Mouse (Mus musculus): ENCODE measurements around the gene Mfrp. TPM values are rescaled to one million over a fixed set of nuclear protein-coding genes. Genes with fewer than 3 reads are reported as not detected.

The Mfrp gene
- polyA plus RNA-seq, 1 experiment from 2014 or later, result not detected

GRCm38 (mm10) chr9:44086960-44087359, 14.6 kb upstream of the Mfrp start:
- DNase-seq (no peak), ATAC-seq (ENCODE audit: low read depth) (no peak)
- Histone ChIP-seq H3K27ac (no peak overlapping the region), H3K27me3 (peaks cover 60% of the 10 kb centered on the region), H3K4me3 (replicated peaks) (no peak overlapping the region), H3K4me1 (replicated peaks) (peaks cover 53% of the 10 kb centered on the region), H3K36me3 (0 out of 2 replicates have a peak, but pooled peaks cover 4% of the 10 kb centered on the region), H3K9ac (no peak overlapping the region), H3K4me2 (no peak overlapping the region), H3K9me3 (replicated peaks) (no peaks in the 10 kb centered on the region)
- 61% methylated on average over 10 of the region's 10 CpGs for WGBS (ENCODE audit: insufficient replicate concordance)

- Histone ChIP-seq H3K9me3 (replicated peaks) (no peaks in the 10 kb centered on the region), H3K9ac (no peak overlapping the region), H3K4me1 (replicated peaks) (peaks cover 53% of the 10 kb centered on the region), H3K27me3 (peaks cover 51% of the 10 kb centered on the region), H3K27ac (no peak overlapping the region), H3K4me3 (replicated peaks) (no peak overlapping the region), H3K36me3 (0 out of 2 replicates have a peak, but pooled peaks cover 7% of the 10 kb centered on the region), H3K4me2 (no peak overlapping the region)
- ATAC-seq (ENCODE audit: low read depth) (no peak), DNase-seq (no peak)
- WGBS (ENCODE audit: insufficient replicate concordance), result 24% methylated on average over 15 of the region's 15 CpGs
Measured at GRCm38 (mm10) chr9:44087761-44088455, 13.6 kb upstream of the Mfrp start.

- no peaks in the 10 kb centered on the region for H3K9me3 ChIP-seq (replicated peaks)
- no peak overlapping the region for H3K4me3 ChIP-seq (replicated peaks)
- no peak overlapping the region for H3K9ac ChIP-seq
- H3K27ac ChIP-seq, result no peak overlapping the region
- no peak for DNase-seq
- H3K4me2 ChIP-seq, result peak overlapping the region; percentile 23; the same call in 1 of the 2 replicates
- WGBS (ENCODE audit: insufficient replicate concordance), result 20% methylated on average over 12 of the region's 12 CpGs
- H3K27me3 ChIP-seq, result peaks cover 40% of the 10 kb centered on the region
- no peak for ATAC-seq (ENCODE audit: low read depth)
- H3K36me3 ChIP-seq, result 0 out of 2 replicates have a peak, but pooled peaks cover 7% of the 10 kb centered on the region
- peaks cover 47% of the 10 kb centered on the region for H3K4me1 ChIP-seq (replicated peaks)
Measured at GRCm38 (mm10) chr9:44088877-44089608, 12.5 kb upstream of the Mfrp start.

- H3K4me2 ChIP-seq, result no peak overlapping the region
Measured at GRCm38 (mm10) chr9:44093612-44094503, 7.7 kb upstream of the Mfrp start.

GRCm38 (mm10) chr9:44094737-44095136, 6.8 kb upstream of the Mfrp start:
- Histone ChIP-seq H3K36me3 (0 out of 2 replicates have a peak, but pooled peaks cover 7% of the 10 kb centered on the region), H3K9me3 (replicated peaks) (no peaks in the 10 kb centered on the region), H3K27me3 (no peaks in the 10 kb centered on the region), H3K4me3 (replicated peaks) (no peak overlapping the region), H3K4me2 (no peak overlapping the region), H3K4me1 (replicated peaks) (peaks cover 9% of the 10 kb centered on the region; the same call in 1 of the 2 replicates), H3K9ac (no peak overlapping the region), H3K27ac (no peak overlapping the region)
- ATAC-seq (ENCODE audit: low read depth) (no peak), DNase-seq (no peak)
- 36% methylated on average over 3 of the region's 3 CpGs for WGBS (ENCODE audit: insufficient replicate concordance)

More at GRCm38 (mm10) chr9:44093612-44094503, 7.7 kb upstream of the Mfrp start:
- Histone ChIP-seq H3K9ac (no peak overlapping the region), H3K4me3 (replicated peaks) (no peak overlapping the region), H3K4me1 (replicated peaks) (peaks cover 15% of the 10 kb centered on the region; the same call in 1 of the 2 replicates), H3K27ac (no peak overlapping the region), H3K27me3 (no peaks in the 10 kb centered on the region), H3K36me3 (0 out of 2 replicates have a peak, but pooled peaks cover 7% of the 10 kb centered on the region), H3K9me3 (replicated peaks) (no peaks in the 10 kb centered on the region)
- 54% methylated on average over 24 of the region's 24 CpGs for WGBS (ENCODE audit: insufficient replicate concordance)
- no peak for ATAC-seq (ENCODE audit: low read depth)
- DNase-seq, result no peak

- H3K9me3 ChIP-seq (replicated peaks), result no peaks in the 10 kb centered on the region
- 0 out of 2 replicates have a peak, but pooled peaks cover 7% of the 10 kb centered on the region for H3K36me3 ChIP-seq
- no peak for DNase-seq
- H3K27me3 ChIP-seq, result no peaks in the 10 kb centered on the region
- H3K27ac ChIP-seq, result no peak overlapping the region
- H3K4me3 ChIP-seq (replicated peaks), result no peak overlapping the region
- H3K4me1 ChIP-seq (replicated peaks), result peaks cover 5% of the 10 kb centered on the region; the same call in 1 of the 2 replicates
- WGBS (ENCODE audit: insufficient replicate concordance), result 80% methylated on average over 9 of the region's 9 CpGs
- H3K9ac ChIP-seq, result no peak overlapping the region
- ATAC-seq (ENCODE audit: low read depth), result no peak
- no peak overlapping the region for H3K4me2 ChIP-seq
Measured at GRCm38 (mm10) chr9:44095781-44096180, 5.7 kb upstream of the Mfrp start.

- DNase-seq, result no peak
- 67% methylated on average over 9 of the region's 9 CpGs for WGBS (ENCODE audit: insufficient replicate concordance)
- no peak overlapping the region for H3K9ac ChIP-seq
- no peaks in the 10 kb centered on the region for H3K27me3 ChIP-seq
- no peak overlapping the region for H3K4me3 ChIP-seq (replicated peaks)
- ATAC-seq (ENCODE audit: low read depth), result no peak
- no peak overlapping the region for H3K27ac ChIP-seq
- peaks cover 5% of the 10 kb centered on the region; the same call in 1 of the 2 replicates for H3K4me1 ChIP-seq (replicated peaks)
- 0 out of 2 replicates have a peak, but pooled peaks cover 4% of the 10 kb centered on the region for H3K36me3 ChIP-seq
- H3K4me2 ChIP-seq, result no peak overlapping the region
- H3K9me3 ChIP-seq (replicated peaks), result no peaks in the 10 kb centered on the region
Measured at GRCm38 (mm10) chr9:44096536-44096935, 5.0 kb upstream of the Mfrp start.

GRCm38 (mm10) chr9:44104881-44105280, 3.4 kb downstream of the Mfrp start:
- H3K9me3 ChIP-seq (replicated peaks), result no peaks in the 10 kb centered on the region
- WGBS (ENCODE audit: insufficient replicate concordance), result 86% methylated on average over 7 of the region's 7 CpGs
- H3K9ac ChIP-seq, result no peak overlapping the region
- DNase-seq (no peak), ATAC-seq (ENCODE audit: low read depth) (no peak)
- H3K27me3 ChIP-seq, result no peaks in the 10 kb centered on the region
- H3K4me3 ChIP-seq (replicated peaks), result no peak overlapping the region
- peaks cover 53% of the 10 kb centered on the region for H3K36me3 ChIP-seq
- peaks cover 35% of the 10 kb centered on the region for H3K4me1 ChIP-seq (replicated peaks)
- no peak overlapping the region for H3K4me2 ChIP-seq
- no peak overlapping the region for H3K27ac ChIP-seq

- H3K27ac ChIP-seq, result no peak overlapping the region
- no peak overlapping the region for H3K4me2 ChIP-seq
- H3K4me3 ChIP-seq (replicated peaks), result no peak overlapping the region
- H3K9me3 ChIP-seq (replicated peaks), result no peaks in the 10 kb centered on the region
- WGBS (ENCODE audit: insufficient replicate concordance), result 80% methylated on average over 10 of the region's 10 CpGs
- H3K27me3 ChIP-seq, result no peaks in the 10 kb centered on the region
- DNase-seq (no peak), ATAC-seq (ENCODE audit: low read depth) (no peak)
- H3K9ac ChIP-seq, result no peak overlapping the region
- H3K4me1 ChIP-seq (replicated peaks), result peaks cover 44% of the 10 kb centered on the region
- H3K36me3 ChIP-seq, result peaks cover 62% of the 10 kb centered on the region
Measured at GRCm38 (mm10) chr9:44105781-44106180, 4.3 kb downstream of the Mfrp start.

- Histone ChIP-seq H3K4me3 (replicated peaks) (no peak overlapping the region), H3K27ac (no peak overlapping the region), H3K4me1 (replicated peaks) (peaks cover 46% of the 10 kb centered on the region), H3K9me3 (replicated peaks) (no peaks in the 10 kb centered on the region), H3K36me3 (peaks cover 63% of the 10 kb centered on the region), H3K9ac (no peak overlapping the region), H3K27me3 (no peaks in the 10 kb centered on the region), H3K4me2 (no peak overlapping the region)
- no peak for ATAC-seq (ENCODE audit: low read depth)
- DNase-seq, result no peak
- WGBS (ENCODE audit: insufficient replicate concordance), result 89% methylated on average over 7 of the region's 7 CpGs
Measured at GRCm38 (mm10) chr9:44106182-44106581, 4.7 kb downstream of the Mfrp start.

GRCm38 (mm10) chr9:44106596-44106995, 5.1 kb downstream of the Mfrp start:
- peaks cover 63% of the 10 kb centered on the region for H3K36me3 ChIP-seq

More at GRCm38 (mm10) chr9:44106596-44106995, 5.1 kb downstream of the Mfrp start:
- H3K4me2 ChIP-seq, result no peak overlapping the region
- H3K4me3 ChIP-seq (replicated peaks), result no peak overlapping the region
- no peak overlapping the region for H3K9ac ChIP-seq
- 88% methylated on average over 4 of the region's 4 CpGs for WGBS (ENCODE audit: insufficient replicate concordance)
- no peak for ATAC-seq (ENCODE audit: low read depth)
- H3K27ac ChIP-seq, result no peak overlapping the region; the same call in 1 of the 2 replicates
- DNase-seq, result no peak
- H3K9me3 ChIP-seq (replicated peaks), result no peaks in the 10 kb centered on the region
- H3K27me3 ChIP-seq, result no peaks in the 10 kb centered on the region
- H3K4me1 ChIP-seq (replicated peaks), result peaks cover 46% of the 10 kb centered on the region
